Mouse (Mus musculus): Measurements from ENCODE around the gene Gm17657. TPM values are rescaled to one million over a fixed set of nuclear protein-coding genes. Genes with fewer than 3 reads are reported as not detected.

The Gm17657 gene
- not detected in 2 replicates for polyA plus RNA-seq (2014; fragmentation: Nextera tagmentation; extraction: Ambion mirVana)

GRCm38 (mm10) chr17:29549543-29550428 is at the start of gene Gm17657, which contains the start of gene Tbc1d22b:
Gene Gm17657 (minus strand): TSS chr17:29549638.
Gene Tbc1d22b (plus strand): TSS chr17:29549785.
- WGBS = under 1% methylated on average over 44 of the region's 44 CpGs
- H3K4me3 ChIP-seq (replicated peaks; ENCODE audit: low read depth, low read length) = peak within 1 kb of the TSS; percentile 91
- peak within 1 kb of the TSS; percentile 33; the same call in 1 of the 2 replicates for H3K27ac ChIP-seq (replicated peaks; ENCODE audit: low read depth, low read length)
- DNase-seq = peak; percentile 97
- peak within 1 kb of the TSS; percentile 92 for H3K4me2 ChIP-seq (ENCODE audit: low read length)
- no peaks in the 10 kb centered on the region for H3K9me3 ChIP-seq (ENCODE audit: control insufficient read depth, low read length)
- H3K4me1 ChIP-seq (ENCODE audit: control insufficient read depth, insufficient read depth, low read length) = peaks cover 14% of the 10 kb centered on the region
- H3K9ac ChIP-seq (replicated peaks; ENCODE audit: low read length) = peak within 1 kb of the TSS; percentile 94
- no peaks in the 10 kb centered on the region for H3K36me3 ChIP-seq (ENCODE audit: control insufficient read depth, insufficient read depth, low read length)
- peak; percentile 97 for ATAC-seq (ENCODE audit: low FRiP score, low TSS enrichment)
- no peaks in the 10 kb centered on the region for H3K27me3 ChIP-seq (ENCODE audit: control insufficient read depth, insufficient read depth, low read length)

- no peaks in the 10 kb centered on the region for H3K27me3 ChIP-seq (ENCODE audit: control insufficient read depth, insufficient read depth, low read length)
- no peak overlapping the region for H3K27ac ChIP-seq (replicated peaks; ENCODE audit: low read depth, low read length)
- H3K36me3 ChIP-seq (ENCODE audit: control insufficient read depth, insufficient read depth, low read length) = peaks cover 59% of the 10 kb centered on the region
- no peak overlapping the region for H3K4me2 ChIP-seq (ENCODE audit: low read length)
- 91% methylated on average over 14 of the region's 14 CpGs for WGBS
- H3K9me3 ChIP-seq (ENCODE audit: control insufficient read depth, low read length) = no peaks in the 10 kb centered on the region
- ATAC-seq (ENCODE audit: low FRiP score, low TSS enrichment) (no peak), DNase-seq (no peak)
- H3K4me1 ChIP-seq (ENCODE audit: control insufficient read depth, insufficient read depth, low read length) = no peaks in the 10 kb centered on the region
- no peak overlapping the region for H3K4me3 ChIP-seq (replicated peaks; ENCODE audit: low read depth, low read length)
- no peak overlapping the region for H3K9ac ChIP-seq (replicated peaks; ENCODE audit: low read length)
Measured at GRCm38 (mm10) chr17:29599051-29599450, 49.6 kb upstream of the Gm17657 start.

GRCm38 (mm10) chr17:29596771-29597132 is 47.3 kb upstream of the Gm17657 start:
- Histone ChIP-seq H3K9me3 (ENCODE audit: control insufficient read depth, low read length) (no peaks in the 10 kb centered on the region), H3K27ac (replicated peaks; ENCODE audit: low read depth, low read length) (no peak overlapping the region), H3K27me3 (ENCODE audit: control insufficient read depth, insufficient read depth, low read length) (no peaks in the 10 kb centered on the region), H3K36me3 (ENCODE audit: control insufficient read depth, insufficient read depth, low read length) (peaks cover 49% of the 10 kb centered on the region), H3K4me3 (replicated peaks; ENCODE audit: low read depth, low read length) (no peak overlapping the region), H3K4me1 (ENCODE audit: control insufficient read depth, insufficient read depth, low read length) (no peaks in the 10 kb centered on the region), H3K4me2 (ENCODE audit: low read length) (no peak overlapping the region), H3K9ac (replicated peaks; ENCODE audit: low read length) (no peak overlapping the region)
- 70% methylated on average over 13 of the region's 13 CpGs for WGBS
- DNase-seq (no peak), ATAC-seq (ENCODE audit: low FRiP score, low TSS enrichment) (no peak)

GRCm38 (mm10) chr17:29595891-29596770 is 46.7 kb upstream of the Gm17657 start:
- DNase-seq (no peak), ATAC-seq (ENCODE audit: low FRiP score, low TSS enrichment) (no peak)
- 74% methylated on average over 15 of the region's 15 CpGs for WGBS
- Histone ChIP-seq H3K27ac (replicated peaks; ENCODE audit: low read depth, low read length) (no peak overlapping the region), H3K4me2 (ENCODE audit: low read length) (no peak overlapping the region), H3K9me3 (ENCODE audit: control insufficient read depth, low read length) (no peaks in the 10 kb centered on the region), H3K27me3 (ENCODE audit: control insufficient read depth, insufficient read depth, low read length) (no peaks in the 10 kb centered on the region), H3K4me1 (ENCODE audit: control insufficient read depth, insufficient read depth, low read length) (no peaks in the 10 kb centered on the region), H3K4me3 (replicated peaks; ENCODE audit: low read depth, low read length) (no peak overlapping the region), H3K9ac (replicated peaks; ENCODE audit: low read length) (no peak overlapping the region), H3K36me3 (ENCODE audit: control insufficient read depth, insufficient read depth, low read length) (peaks cover 44% of the 10 kb centered on the region)

- no peaks in the 10 kb centered on the region for H3K9me3 ChIP-seq (ENCODE audit: control insufficient read depth, low read length)
- WGBS = 40% methylated on average over 11 of the region's 11 CpGs
- no peak overlapping the region for H3K4me2 ChIP-seq (ENCODE audit: low read length)
- H3K9ac ChIP-seq (replicated peaks; ENCODE audit: low read length) = no peak overlapping the region
- peak overlapping the region; percentile 66 for H3K27ac ChIP-seq (replicated peaks; ENCODE audit: low read depth, low read length)
- 0 out of 2 replicates have a peak, but pooled peaks cover 5% of the 10 kb centered on the region for H3K4me1 ChIP-seq (ENCODE audit: control insufficient read depth, insufficient read depth, low read length)
- DNase-seq (peak; percentile 62), ATAC-seq (ENCODE audit: low FRiP score, low TSS enrichment) (no peak)
- H3K4me3 ChIP-seq (replicated peaks; ENCODE audit: low read depth, low read length) = no peak overlapping the region
- H3K36me3 ChIP-seq (ENCODE audit: control insufficient read depth, insufficient read depth, low read length) = peaks cover 3% of the 10 kb centered on the region
- no peaks in the 10 kb centered on the region for H3K27me3 ChIP-seq (ENCODE audit: control insufficient read depth, insufficient read depth, low read length)
Measured at GRCm38 (mm10) chr17:29589221-29589898, 39.9 kb upstream of the Gm17657 start.

- no peak for DNase-seq
- 90% methylated on average over 9 of the region's 9 CpGs for WGBS
- ATAC-seq (ENCODE audit: low FRiP score, low TSS enrichment) = no peak
- Histone ChIP-seq H3K9ac (replicated peaks; ENCODE audit: low read length) (no peak overlapping the region), H3K27ac (replicated peaks; ENCODE audit: low read depth, low read length) (no peak overlapping the region), H3K27me3 (ENCODE audit: control insufficient read depth, insufficient read depth, low read length) (no peaks in the 10 kb centered on the region), H3K4me3 (replicated peaks; ENCODE audit: low read depth, low read length) (no peak overlapping the region), H3K36me3 (ENCODE audit: control insufficient read depth, insufficient read depth, low read length) (peaks cover 18% of the 10 kb centered on the region), H3K4me1 (ENCODE audit: control insufficient read depth, insufficient read depth, low read length) (0 out of 2 replicates have a peak, but pooled peaks cover 5% of the 10 kb centered on the region), H3K4me2 (ENCODE audit: low read length) (no peak overlapping the region), H3K9me3 (ENCODE audit: control insufficient read depth, low read length) (no peaks in the 10 kb centered on the region)
Measured at GRCm38 (mm10) chr17:29586921-29587320, 37.5 kb upstream of the Gm17657 start.

- H3K36me3 ChIP-seq (ENCODE audit: control insufficient read depth, insufficient read depth, low read length) = peaks cover 32% of the 10 kb centered on the region
- no peak for DNase-seq
Measured at GRCm38 (mm10) chr17:29585446-29585845, 36.0 kb upstream of the Gm17657 start.

GRCm38 (mm10) chr17:29584737-29585136 is 35.3 kb upstream of the Gm17657 start:
- H3K4me2 ChIP-seq (ENCODE audit: low read length) = no peak overlapping the region
- ATAC-seq (ENCODE audit: low FRiP score, low TSS enrichment) = no peak
- H3K27ac ChIP-seq (replicated peaks; ENCODE audit: low read depth, low read length) = no peak overlapping the region

More at GRCm38 (mm10) chr17:29585446-29585845, 36.0 kb upstream of the Gm17657 start:
- Histone ChIP-seq H3K9me3 (ENCODE audit: control insufficient read depth, low read length) (no peaks in the 10 kb centered on the region), H3K9ac (replicated peaks; ENCODE audit: low read length) (no peak overlapping the region), H3K4me1 (ENCODE audit: control insufficient read depth, insufficient read depth, low read length) (0 out of 2 replicates have a peak, but pooled peaks cover 5% of the 10 kb centered on the region), H3K27ac (replicated peaks; ENCODE audit: low read depth, low read length) (no peak overlapping the region), H3K4me3 (replicated peaks; ENCODE audit: low read depth, low read length) (no peak overlapping the region), H3K27me3 (ENCODE audit: control insufficient read depth, insufficient read depth, low read length) (no peaks in the 10 kb centered on the region), H3K4me2 (ENCODE audit: low read length) (no peak overlapping the region)
- no peak for ATAC-seq (ENCODE audit: low FRiP score, low TSS enrichment)
- 93% methylated on average over 6 of the region's 6 CpGs for WGBS

More at GRCm38 (mm10) chr17:29584737-29585136, 35.3 kb upstream of the Gm17657 start:
- no peak for DNase-seq
- H3K27me3 ChIP-seq (ENCODE audit: control insufficient read depth, insufficient read depth, low read length) = no peaks in the 10 kb centered on the region
- no peaks in the 10 kb centered on the region for H3K9me3 ChIP-seq (ENCODE audit: control insufficient read depth, low read length)
- no peak overlapping the region for H3K4me3 ChIP-seq (replicated peaks; ENCODE audit: low read depth, low read length)
- H3K4me1 ChIP-seq (ENCODE audit: control insufficient read depth, insufficient read depth, low read length) = 0 out of 2 replicates have a peak, but pooled peaks cover 5% of the 10 kb centered on the region
- 83% methylated on average over 3 of the region's 3 CpGs for WGBS
- H3K36me3 ChIP-seq (ENCODE audit: control insufficient read depth, insufficient read depth, low read length) = peaks cover 39% of the 10 kb centered on the region
- no peak overlapping the region for H3K9ac ChIP-seq (replicated peaks; ENCODE audit: low read length)

Data from midbrain, embryonic 14.5 days (tissue).